Mouse (Mus musculus) lung, postnatal 4 days (tissue): ENCODE results near the gene Slc15a4.
A peak's percentile ranks its signal among the peaks of the same experiment; 100 is the strongest.

Source experiments
- DNase-seq, 2 experiments: peaks; one replicate each; pipeline ENCODE4 v3.0.0; 2021

The Slc15a4 gene

GRCm38 (mm10) chr5:127632167-127633145 lies at the start of gene Slc15a4, which contains the start of gene Glt1d1:
TSS of gene Slc15a4 (minus strand) at chr5:127632897.
TSS of gene Glt1d1 (plus strand) at chr5:127632262.
- DNase-seq, result no peak

GRCm38 (mm10) chr5:127678501-127678900 lies 45.8 kb upstream of the Slc15a4 start:
- no peak for DNase-seq

- no peak for DNase-seq
These were observed 44.9 kb upstream of the Slc15a4 start for GRCm38 (mm10) chr5:127677561-127677960.

- no peak for DNase-seq
These were observed 41.2 kb upstream of the Slc15a4 start for GRCm38 (mm10) chr5:127673913-127674312.

- DNase-seq, result no peak
These were observed 28.3 kb upstream of the Slc15a4 start for GRCm38 (mm10) chr5:127660979-127661378.

- DNase-seq, result no peak
These were observed 27.6 kb upstream of the Slc15a4 start for GRCm38 (mm10) chr5:127660267-127660666.

GRCm38 (mm10) chr5:127659312-127659711 lies 26.6 kb upstream of the Slc15a4 start:
- DNase-seq, result no peak

- DNase-seq, result no peak
These were observed 25.6 kb upstream of the Slc15a4 start for GRCm38 (mm10) chr5:127658257-127658656.

- peak in 1 of 2 experiments; percentile 15 for DNase-seq
These were observed 16.4 kb upstream of the Slc15a4 start for GRCm38 (mm10) chr5:127649077-127649476.

- DNase-seq, result peak in 1 of 2 experiments; percentile 34
These were observed 15.3 kb upstream of the Slc15a4 start for GRCm38 (mm10) chr5:127648046-127648445.

GRCm38 (mm10) chr5:127641185-127641958 lies 8.7 kb upstream of the Slc15a4 start:
- DNase-seq, result no peak

- no peak for DNase-seq
These were observed 7.7 kb upstream of the Slc15a4 start for GRCm38 (mm10) chr5:127640359-127640758.

GRCm38 (mm10) chr5:127639635-127640034 lies 6.9 kb upstream of the Slc15a4 start:
- DNase-seq, result no peak

- no peak for DNase-seq
These were observed 6.4 kb upstream of the Slc15a4 start for GRCm38 (mm10) chr5:127639067-127639605.

GRCm38 (mm10) chr5:127638177-127638576 lies 5.5 kb upstream of the Slc15a4 start:
- no peak for DNase-seq

- no peak for DNase-seq
These were observed 4.9 kb upstream of the Slc15a4 start for GRCm38 (mm10) chr5:127637622-127638021.

GRCm38 (mm10) chr5:127633666-127634065 lies 969 bp upstream of the Slc15a4 start:
- DNase-seq, result no peak

- no peak for DNase-seq
These were observed 491 bp upstream of the Slc15a4 start for GRCm38 (mm10) chr5:127633188-127633587.

GRCm38 (mm10) chr5:127631671-127632070 lies 1.0 kb downstream of the Slc15a4 start:
- no peak for DNase-seq

GRCm38 (mm10) chr5:127627242-127627641 lies 5.5 kb downstream of the Slc15a4 start:
- no peak for DNase-seq

- no peak for DNase-seq
These were observed 8.1 kb downstream of the Slc15a4 start for GRCm38 (mm10) chr5:127624427-127625213.

GRCm38 (mm10) chr5:127621108-127621507 lies 11.6 kb downstream of the Slc15a4 start:
- DNase-seq, result no peak
